Mouse (Mus musculus): ENCODE measurements around the gene Olfr718-ps1.
"Not testable (repeated sequence)": the region's sequence is repeated elsewhere in the genome, so short reads cannot be mapped to it uniquely, and the experiment has no call there.

Gene Olfr718-ps1

GRCm38 (mm10) chr5:143147481-143147880, at the start of gene Olfr718-ps1:
Gene Olfr718-ps1 (minus strand): TSS chr5:143147581.
- no peak for DNase-seq

GRCm38 (mm10) chr5:143196506-143196905, 49.1 kb upstream of the Olfr718-ps1 start:
- no peak for DNase-seq

DNA sequence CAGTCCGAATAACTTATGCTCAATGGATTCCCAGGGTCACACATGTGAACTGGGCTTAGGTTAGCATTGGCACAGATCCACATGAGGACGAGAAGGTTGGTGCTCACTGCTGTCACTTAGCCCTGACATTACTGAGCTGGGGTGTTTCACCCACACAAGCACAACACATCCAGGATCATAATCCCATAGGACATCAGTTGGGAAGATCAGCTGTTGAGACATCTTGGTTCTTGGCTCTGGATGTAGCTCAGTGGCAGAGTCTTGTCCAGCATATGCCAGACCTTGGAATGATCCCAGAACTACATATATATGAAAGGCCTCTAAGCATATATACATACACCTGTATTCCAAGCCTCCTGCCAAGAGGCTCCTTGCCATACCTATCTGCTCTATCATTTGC, 47.8 kb upstream of the Olfr718-ps1 start:
- no peak for DNase-seq

- not testable (repeated sequence) for DNase-seq
These were observed 47.4 kb upstream of the Olfr718-ps1 start for GRCm38 (mm10) chr5:143194747-143195146.

GRCm38 (mm10) chr5:143192806-143193205, 45.4 kb upstream of the Olfr718-ps1 start:
- no peak for DNase-seq

GRCm38 (mm10) chr5:143188014-143188413, 40.6 kb upstream of the Olfr718-ps1 start:
- not testable (repeated sequence) for DNase-seq

DNA sequence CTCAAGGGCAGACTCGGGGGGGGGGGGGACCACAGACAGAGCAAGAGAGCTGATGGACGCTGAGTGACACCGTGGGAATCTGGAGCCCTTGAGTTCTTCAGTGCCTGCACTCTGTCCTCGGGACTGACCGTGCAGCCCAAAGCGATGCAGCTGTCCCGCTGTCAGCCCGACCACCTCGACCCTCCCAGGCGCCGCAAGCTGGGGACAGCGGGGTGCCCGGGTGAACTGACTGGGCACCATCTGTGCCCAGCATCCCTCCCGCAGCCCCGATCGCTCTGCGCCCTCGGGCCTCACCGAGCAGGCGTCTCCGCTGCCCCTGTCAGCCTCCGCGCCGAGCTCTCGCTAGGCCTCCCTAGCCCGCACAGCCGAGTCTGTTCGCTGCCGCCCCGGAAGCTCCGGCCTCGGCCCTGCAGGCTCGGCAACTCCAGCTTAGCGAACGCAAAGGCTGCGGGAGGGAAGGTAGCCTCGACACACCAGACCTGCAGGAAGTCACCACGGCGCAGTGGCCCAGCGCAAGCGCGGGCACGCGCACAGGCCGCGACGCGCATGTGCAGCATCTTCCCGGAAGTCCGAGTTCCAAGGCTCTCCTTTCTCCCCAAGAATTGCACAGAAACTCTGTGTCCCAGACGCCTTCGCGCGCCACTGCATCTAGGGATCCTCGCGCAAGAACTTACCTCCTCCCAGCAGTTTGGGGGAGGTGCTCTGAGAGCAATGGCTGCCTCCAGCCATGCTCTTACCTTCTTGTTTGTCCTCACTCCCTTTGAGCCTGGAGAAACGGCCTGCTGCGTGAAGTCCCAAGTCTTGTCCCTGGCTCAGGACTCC, 33.1 kb upstream of the Olfr718-ps1 start, which contains the start of the genes Rbak and Spdye4b:
TSS of gene Rbak (minus strand) at position 521 of the 822 bp plus-strand sequence.
TSS of gene Spdye4b (plus strand) at position 763 of the 822 bp plus-strand sequence.
- peak; percentile 93 to 96 for DNase-seq

- DNase-seq, result peak in 1 of 2 experiments; percentile 12
These were observed 31.8 kb upstream of the Olfr718-ps1 start for GRCm38 (mm10) chr5:143179179-143179578.

DNA sequence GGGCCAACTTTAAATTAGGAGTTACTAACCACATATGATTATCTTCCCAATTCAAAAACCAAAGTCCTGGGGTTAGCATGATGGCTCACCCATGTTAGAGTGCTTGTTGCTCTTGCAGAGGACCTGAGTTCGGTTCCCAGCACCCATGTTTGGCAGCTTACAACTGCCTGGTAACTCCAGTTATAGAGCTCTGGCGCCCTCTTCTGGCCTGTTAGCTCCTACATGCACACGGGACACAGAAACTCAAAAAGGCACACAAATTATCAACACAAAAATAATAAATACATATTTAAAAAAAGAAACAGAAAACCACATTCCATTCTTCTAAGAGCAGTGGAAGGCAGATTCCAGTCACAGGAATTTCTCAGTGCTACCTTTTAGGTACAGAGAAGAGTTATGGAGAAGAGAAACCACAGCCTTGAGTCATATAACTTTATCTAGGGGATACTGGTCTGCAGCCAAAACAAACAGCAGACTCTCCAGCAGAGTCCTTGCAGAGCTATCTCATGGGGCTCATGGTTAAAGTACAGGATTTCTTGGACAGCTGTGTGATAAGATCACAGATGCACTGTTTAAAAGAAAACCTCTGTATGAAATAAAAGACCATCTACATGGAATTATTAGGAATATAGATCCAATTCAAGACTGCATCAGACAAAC, 30.3 kb upstream of the Olfr718-ps1 start:
- DNase-seq, result no peak

DNA sequence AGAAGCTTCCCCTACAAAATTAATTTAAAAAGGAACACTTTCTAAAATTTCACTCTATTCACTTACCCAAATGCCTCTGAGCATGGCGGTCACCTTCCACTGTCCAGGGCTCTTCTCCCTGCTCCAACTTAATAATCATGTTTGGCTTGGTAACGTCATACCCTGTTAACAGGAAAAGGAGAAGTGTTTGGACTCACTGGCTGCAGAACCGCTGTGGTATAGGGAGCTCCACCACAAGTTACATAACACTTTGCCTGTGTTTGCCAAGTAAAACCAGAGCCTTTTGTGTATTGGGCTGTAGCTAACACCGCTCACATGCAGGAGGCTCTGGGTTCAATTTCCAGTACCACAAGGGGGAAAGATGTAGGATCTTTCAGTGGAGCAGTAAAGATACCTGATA, 28.6 kb upstream of the Olfr718-ps1 start:
- DNase-seq, result no peak

DNA sequence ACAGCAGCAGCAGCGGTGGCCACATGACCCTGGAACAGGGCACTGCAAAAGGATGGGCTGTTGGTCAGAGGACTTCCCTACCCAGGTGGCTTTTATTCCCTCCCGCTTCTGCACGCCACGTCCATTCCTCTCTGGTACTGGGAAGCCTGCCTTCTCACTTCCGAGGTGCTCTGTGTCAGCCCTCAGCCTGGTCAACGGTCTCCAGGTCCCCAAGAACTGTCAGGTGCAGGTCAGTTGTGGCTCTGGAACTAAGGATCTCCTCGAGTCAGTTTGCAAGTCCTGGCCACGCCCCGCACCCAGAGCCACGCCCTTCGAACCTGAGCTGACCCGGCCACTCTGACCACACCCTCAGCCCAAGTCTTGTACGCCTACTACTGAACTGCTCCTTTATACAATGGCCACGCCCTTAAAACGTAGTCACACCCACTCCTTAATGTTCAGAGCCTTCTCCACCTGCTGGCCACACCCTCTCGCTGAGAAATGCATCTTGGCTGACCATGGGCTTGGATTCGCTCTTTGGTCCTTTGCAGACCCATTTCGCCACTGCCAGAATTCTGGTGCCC, 18.2 kb upstream of the Olfr718-ps1 start:
- peak; percentile 60 to 72 for DNase-seq

GRCm38 (mm10) chr5:143155534-143155933, 8.2 kb upstream of the Olfr718-ps1 start:
- no peak for DNase-seq

DNA sequence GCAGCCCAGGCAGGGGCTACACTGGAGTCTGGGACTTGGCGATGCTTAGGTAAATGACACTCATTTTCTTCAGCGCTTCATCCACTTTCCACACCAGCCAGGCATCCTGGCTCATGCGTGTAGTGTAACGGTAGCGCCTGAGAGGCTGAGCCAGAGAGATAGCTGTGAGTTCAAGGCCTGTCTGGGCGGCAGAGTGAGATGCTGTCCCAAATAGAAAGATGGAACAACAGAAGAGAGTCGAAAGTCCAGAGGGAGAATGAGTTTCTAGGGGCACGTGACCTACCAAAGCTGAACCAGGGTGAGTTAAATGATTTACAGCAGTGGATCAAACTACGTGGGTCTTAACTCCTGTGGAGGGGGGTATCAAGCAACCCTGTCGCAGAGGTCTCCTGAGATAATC, 6.4 kb upstream of the Olfr718-ps1 start:
- no peak for DNase-seq

- DNase-seq, result no peak
These were observed 2.7 kb upstream of the Olfr718-ps1 start for GRCm38 (mm10) chr5:143150044-143150443.

- DNase-seq, result no peak
These were observed 2.2 kb upstream of the Olfr718-ps1 start for GRCm38 (mm10) chr5:143149536-143149935.

GRCm38 (mm10) chr5:143148661-143149060, 1.3 kb upstream of the Olfr718-ps1 start:
- no peak for DNase-seq

DNA sequence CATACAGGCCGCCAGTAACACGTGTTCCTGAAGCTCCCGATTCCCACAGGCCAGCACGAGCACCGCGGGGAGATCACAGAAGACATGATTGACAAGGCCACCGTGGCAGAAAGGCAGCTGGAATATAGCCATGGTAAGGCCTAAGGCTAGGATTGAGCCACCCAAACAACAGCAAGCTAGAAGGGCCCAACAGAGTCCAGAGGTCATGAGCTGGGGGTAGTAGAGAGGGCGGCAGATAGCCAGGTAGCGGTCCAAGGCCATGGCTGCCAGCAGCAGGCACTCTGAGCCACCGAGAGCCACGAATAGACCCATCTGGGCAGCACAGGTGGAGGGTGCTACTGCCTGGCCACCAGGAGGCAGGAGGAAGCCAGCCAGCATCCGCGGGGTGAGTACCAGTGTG, 9.8 kb downstream of the Olfr718-ps1 start:
- no peak for DNase-seq

GRCm38 (mm10) chr5:143135042-143135441, 12.3 kb downstream of the Olfr718-ps1 start:
- no peak for DNase-seq

DNA sequence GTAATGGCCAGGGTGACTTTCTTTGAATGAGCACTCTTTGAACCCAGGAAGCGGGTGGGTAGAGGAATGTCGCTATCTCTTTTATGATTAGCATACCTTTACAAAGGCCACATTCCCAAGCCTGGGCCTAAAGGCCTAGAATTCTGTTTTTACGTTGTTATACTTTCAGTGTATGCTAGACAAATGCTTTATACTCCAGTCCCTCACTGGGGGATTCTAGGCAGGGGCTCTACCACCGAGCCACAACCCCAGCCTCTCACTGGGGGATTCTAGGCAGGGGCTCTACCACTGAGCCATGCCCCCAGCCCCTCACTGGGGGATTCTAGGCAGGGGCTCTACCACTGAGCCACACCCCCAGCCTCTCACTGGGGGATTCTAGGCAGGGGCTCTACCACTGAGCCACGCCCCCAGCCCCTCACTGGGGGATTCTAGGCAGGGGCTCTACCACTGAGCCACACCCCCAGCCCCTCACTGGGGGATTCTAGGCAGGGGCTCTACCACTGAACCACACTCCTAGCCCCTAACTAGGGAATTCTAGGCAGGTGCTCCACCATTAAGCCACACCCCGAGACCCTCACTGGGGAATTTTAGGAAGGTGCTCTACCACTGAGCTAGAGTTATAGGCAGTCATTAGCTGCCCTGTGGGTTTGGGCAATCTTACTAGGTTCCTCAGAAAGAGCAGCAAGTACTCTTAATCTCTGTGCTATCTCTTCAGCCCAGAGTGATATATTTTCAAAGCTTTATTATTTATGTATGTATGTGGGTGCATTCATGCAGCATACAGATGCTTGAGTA, 13.0 kb downstream of the Olfr718-ps1 start:
- DNase-seq, result not testable (repeated sequence)

DNA sequence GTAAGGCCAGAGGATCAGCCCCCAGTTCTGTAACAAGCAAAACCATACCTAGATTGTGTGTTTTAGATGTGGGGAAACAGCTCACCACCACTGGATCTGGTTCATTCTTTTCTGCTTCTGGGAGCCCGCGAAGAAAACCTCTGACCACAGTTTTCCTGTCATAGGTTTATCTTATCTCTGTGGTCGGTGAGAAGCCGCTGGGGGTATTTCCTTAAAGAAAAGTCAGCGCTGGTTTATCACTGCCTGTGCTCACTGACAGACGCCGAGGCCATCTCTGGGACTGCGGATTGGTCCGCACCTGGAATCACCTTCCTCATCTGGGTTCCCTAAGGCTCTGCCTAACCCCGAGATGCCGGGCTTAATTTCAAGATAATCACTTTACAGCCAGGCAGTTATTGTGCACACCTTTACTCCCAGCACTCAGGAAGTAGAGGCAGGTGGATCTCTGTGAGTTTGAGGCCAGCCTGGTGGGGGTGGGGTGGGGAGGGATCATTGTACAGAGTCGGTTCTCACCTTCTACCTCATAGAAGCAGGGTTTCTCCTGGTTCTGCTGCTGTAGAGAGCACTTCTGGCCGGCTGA, 14.4 kb downstream of the Olfr718-ps1 start:
- DNase-seq, result no peak

GRCm38 (mm10) chr5:143130342-143130741, 17.0 kb downstream of the Olfr718-ps1 start:
- no peak for DNase-seq

DNA sequence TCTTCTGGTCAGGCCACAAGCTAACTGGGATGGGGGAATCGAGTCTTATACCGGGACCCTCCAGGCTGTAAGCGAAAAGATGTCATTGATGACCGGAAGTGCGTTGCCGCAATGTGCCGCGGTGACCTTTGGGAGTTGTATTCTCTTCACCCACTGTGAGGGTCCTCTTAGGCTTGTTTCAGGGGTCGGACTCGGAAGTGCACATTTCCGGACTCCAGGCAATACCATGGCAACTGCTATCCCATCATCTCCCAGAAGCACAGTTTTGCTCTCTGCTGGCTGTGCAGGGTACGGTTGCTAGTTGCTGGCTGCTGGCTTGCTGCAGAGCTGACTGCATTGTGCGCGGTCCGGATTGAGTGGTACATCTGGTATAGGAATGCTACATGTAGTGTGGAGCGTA, 18.3 kb downstream of the Olfr718-ps1 start:
- no peak for DNase-seq
